Mouse (Mus musculus) testis, adult 2 months (tissue): ENCODE data around the gene Nmrk1.

ENCODE experiments used
- CTCF ChIP-seq: fragments of 200-500 bp; IDR thresholded peaks from 2 replicates; pipeline ENCODE4 v1.5.1; 2012; ENCODE audit warnings: low read depth, mild to moderate bottlenecking, inconsistent platforms, low read length, moderate library complexity; ENCODE audit not compliant: control insufficient read depth, insufficient read depth, insufficient replicate concordance
- POLR2A ChIP-seq: fragments of 200-500 bp; IDR thresholded peaks from 2 replicates; pipeline ENCODE4 v1.6.1; 2012; ENCODE audit warnings: low read depth, mild to moderate bottlenecking, inconsistent platforms, low read length, moderate library complexity; ENCODE audit not compliant: control insufficient read depth

DNA sequence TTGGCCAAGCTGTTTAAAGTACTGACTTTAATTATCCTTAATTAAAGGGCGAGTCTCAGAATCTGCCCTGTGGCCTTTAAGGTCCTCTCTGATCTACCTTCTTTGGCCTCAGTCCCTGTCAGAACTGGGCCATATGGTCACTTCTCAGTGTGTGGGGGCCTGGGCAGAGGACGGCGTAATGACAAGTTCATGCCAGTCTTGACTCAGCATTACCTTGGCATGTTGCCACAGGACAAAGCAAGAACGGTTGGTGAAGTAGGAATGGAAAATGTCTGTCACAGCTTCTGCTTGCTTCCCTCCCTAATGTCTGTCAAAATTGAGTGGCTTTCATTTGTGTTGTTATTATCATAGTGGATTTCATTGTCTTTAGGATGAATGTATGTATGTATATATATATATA is 20.8 kb downstream of the Nmrk1 start:
- TF ChIP-seq POLR2A: no peak
- no peak for TF ChIP-seq CTCF
